Mouse (Mus musculus) right cerebral cortex, postnatal 36 days (tissue): ENCODE data around the gene Cd300lg.

Source experiments
- DNase-seq, 2 experiments: peaks; one replicate each; pipeline ENCODE4 v3.0.0; 2022; ENCODE audit warnings: low spot score in 2 of 2, mixed read lengths in 1 of 2

Gene Cd300lg

DNA sequence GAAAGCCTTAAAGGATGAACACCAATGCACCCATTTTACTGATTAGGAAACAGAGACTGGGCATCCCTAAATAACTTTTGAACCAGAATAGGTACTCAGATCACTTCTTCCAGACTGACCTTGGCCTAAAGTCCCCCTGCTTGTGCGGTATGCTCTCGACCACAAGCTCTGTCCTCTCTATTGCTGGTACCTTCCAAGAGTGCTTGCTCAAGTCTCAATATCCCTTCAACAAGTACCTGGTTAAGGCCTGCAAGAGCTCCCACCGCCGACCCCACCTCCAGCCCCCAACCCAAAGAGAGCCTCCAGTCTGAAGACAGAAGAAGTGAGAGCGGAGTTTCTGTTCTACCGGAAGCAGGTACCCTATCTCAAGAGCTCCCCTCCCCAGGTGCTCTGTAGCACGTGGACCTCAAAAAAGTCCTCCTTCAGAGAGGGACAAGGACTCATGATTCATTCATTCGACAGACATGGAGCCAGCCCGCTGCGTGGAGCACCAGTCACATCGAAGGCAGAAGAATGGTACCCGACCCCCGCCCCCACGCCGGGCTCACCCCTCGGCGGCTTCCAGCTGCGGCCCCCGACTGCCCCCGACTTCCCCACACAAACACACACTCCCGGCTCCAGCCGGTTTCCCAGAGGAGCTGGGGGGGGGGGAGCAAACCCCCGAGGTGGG lies 15.2 kb upstream of the Cd300lg start:
- no peak for DNase-seq

DNA sequence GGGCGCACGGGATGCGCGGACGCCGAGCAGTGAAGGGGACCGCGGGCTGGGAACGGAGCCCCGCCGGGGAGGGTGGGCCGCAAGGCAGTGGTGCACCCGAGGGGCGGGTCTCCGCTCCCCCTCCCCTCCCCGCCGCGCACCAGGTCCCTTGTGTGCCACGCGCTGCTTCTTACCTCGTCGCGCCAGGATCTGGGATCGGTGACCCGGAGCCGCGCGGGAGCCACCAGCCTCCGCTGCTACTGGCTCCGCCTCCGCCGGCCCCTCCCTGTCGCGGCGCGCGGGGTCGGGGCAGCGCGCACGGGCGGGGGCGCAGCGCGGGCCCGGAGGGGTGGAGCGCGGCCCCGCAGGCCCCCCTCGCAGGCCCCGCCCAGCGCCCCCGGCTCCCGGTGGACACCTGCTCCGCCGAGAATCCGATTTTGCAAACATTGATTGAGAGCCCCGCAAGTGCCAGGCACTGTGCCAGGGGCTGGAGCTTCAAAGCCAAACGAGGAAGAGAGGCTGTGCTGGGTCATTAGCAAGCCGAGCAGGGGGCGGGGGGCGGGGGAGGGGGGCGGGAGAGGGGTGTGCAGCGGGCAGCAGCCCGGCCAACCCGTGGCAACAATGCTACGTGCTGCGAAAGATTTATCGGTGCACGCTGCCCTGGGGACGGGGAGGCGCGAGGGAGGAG lies 14.5 kb upstream of the Cd300lg start:
- DNase-seq, result peak; percentile 47 to 53

DNA sequence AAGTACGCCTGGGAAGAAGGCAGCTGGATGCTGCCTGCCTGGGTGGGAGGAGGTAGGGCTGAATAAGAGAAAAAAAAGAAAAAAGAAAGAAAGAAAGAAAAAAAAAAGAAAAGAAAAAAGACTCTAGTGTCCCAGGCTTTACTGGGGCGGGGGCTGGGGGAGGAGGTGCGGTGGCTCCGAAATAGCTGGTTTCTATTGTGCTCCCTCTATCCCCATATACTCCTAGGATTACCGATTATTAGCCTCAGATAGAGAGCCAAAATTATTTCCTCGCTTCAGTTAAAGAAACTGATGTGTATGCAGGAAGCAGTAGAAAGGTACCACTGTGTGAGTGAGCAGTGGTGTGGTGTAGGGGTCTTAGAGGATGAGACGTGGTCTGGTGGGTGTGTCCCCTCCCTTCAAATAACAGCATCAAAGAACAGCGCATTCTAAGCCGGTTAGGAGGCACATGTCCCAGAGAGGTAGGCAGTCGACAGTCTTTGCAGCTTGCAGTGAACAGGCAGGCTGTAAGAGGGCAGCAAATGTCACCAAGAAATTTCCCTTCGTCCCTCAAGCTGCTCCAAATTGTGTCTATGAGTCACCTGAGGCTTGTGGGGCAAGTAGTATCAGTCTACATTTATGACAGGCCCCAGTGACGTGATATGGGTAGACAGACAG lies 13.8 kb upstream of the Cd300lg start:
- no peak for DNase-seq

DNA sequence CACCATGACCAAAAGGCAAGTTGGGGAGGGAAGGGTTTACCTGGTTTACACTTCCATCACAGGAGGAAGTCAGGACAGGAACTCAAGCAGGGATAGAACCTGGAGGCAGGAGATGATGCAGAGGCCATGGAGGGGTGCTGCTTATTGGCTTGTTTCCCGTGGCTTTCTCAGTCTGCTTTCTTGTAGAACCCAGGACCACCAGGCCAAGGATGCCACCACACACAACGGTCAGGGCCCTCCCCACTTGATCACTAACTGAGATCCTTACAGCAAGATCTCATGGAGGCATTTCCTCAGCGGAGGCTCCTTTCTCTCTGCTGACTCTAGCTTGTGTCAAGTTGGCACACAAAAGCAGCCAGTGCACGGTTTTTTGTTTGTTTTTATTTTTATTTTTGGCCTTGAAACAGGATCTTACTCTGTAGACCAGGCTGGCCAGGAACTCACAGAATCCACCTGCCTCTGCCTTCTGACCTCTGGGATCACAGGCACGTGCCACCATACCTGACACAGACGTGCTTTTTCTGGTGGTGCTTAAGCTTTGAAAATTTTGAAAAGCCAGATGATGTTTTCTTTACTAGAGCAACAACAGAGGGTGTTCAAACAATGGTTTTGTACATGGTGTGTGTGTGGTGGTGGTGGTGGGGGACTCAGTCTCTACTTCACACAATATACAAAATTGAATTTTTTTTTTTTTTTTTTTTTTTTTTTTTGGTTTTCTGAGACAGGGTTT lies 13.1 kb upstream of the Cd300lg start, which contains the start of gene Mpp3:
Mpp3 (minus strand) TSS at position 375 of the 730 bp plus-strand sequence.
- DNase-seq, result no peak

DNA sequence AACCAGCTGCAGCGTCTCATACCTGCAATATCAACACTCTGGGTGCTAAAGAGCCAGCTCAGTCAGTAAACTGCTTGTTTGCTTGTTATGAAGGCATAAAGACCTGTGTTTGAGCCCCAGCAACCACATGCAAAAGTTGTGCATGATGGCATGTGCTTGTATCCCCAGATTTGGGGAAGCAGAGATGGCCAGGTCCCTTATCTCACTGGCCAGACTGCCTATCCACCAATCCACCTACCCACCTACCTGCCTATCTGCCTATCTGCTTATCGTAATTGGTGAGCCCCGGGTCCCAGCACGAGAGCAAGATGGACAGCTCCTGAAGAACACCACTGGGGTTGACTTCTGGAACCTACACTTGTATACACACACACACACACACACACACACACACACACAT lies 12.0 kb upstream of the Cd300lg start:
- no peak for DNase-seq

DNA sequence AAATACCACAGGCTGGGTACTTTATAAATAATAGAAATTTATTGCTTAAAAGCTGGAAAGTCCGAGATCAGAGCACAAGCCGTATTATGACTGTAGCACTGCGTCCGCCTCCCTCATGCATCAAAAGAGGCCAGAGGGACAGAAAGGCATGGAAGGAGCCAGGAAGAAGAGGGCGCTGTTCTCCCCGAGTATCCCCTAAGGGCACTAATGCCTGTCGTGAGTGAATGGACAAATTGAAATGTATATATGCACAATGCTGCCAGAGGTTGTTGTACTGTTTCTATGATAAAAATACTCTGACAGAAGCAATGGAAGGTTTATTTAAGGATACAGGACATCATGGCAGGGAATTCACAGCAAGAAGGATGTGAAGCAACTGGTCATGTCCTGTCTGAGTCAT lies 11.3 kb upstream of the Cd300lg start:
- no peak for DNase-seq

DNA sequence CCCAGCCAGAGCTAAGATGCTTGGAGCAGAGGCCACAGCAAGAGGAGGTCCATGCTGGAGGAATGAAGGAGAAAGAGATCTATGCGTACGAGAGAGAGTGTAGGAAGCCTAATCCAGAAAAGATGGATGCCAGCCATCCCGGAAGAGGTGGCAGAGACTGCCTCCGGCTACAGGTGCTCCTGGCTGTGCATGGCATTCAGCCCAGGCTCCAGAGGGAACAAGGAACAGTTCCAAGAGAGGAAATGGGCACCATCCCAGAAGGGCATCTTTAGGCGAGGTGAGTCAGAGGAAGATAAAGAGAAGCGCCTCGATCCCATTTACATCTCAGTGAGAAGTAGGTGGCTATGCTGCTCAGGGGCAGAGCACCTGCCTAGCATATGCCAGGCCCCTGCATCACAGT lies 10.2 kb upstream of the Cd300lg start:
- no peak for DNase-seq

DNA sequence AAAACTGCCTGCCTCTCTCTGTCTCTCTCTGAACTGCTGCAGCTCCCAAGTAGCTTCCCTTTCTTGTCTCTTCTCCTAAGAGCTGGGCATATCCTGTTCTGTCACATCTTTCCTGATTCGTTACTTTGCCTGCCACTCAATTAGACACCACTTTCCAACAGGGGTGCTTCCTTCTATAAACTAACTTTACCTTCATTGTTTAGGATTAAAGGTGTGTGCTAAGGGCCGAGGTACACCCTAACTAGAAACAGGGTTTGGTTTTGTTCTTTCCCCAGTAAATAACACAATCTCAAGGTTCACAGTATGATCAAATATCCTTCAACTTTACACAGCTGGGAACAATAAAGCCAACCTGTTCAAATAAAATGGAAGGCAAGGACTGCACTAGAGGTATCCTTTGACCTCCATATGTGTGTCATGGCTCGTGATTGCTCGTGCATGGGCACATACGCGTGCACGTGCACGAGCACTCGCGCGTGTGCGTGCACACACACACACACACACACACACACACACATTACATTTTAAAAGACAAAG lies 8.2 kb upstream of the Cd300lg start:
- DNase-seq, result no peak

DNA sequence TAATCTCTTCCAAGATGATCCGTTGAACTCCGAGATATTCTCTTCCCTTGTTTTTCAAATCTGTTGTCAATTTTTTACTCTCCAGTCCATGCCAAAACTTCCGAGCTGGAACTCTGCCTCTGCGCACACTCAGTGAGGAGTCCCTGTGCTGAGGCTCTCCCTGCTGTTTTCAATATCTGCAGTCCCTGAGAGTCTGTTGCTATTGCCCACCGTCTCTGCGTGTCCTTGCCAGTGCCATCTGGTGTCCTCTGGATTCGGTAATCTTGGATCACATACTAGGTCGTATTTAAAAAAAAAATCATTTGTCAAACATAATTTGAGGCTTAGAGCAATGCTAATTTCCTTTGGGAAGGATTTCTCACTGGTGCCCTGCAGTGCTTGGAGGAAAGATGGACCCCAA lies 6.4 kb upstream of the Cd300lg start:
- no peak for DNase-seq

DNA sequence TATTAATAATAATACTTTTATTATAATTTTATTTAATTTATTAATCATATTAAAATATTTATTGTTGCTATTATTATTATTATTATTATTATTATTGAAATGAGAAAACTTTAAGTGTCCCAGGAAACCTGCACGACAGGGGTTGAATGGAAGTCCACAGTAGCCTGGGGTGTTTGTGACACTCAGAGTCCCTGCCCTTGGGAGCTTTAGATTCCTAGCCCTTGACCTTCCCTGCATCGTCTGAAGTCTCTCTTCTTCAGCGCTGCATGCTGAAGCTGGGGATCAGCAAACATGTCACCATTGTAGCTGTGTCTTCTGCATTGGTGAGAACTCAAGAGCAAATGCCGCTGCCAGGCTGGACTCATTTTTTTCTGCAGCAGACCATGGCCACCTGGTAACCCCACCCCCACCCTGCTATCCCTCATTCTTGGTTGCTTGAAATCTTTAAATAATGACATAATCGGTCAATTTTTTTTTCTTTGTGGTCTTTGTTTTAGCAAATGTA lies 5.8 kb upstream of the Cd300lg start:
- no peak for DNase-seq

DNA sequence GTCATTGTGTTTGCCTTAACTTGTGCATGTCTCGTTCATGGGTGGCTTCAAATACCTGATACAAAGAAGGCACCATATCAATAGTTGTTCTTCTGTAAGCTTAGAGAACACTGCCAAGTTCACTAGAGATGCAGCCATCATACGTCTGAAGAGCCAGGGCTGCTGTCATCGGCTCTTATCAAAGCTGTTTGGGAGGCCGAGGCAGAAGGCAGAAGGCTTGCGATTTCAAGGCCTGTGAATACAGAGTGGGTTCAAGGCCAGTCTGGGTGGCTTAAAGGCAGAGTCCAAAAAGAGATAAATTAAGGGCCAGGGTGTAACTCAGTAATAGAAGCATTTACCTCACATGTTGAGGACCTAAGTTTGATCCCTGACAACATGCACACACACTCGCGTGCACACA lies 5.0 kb upstream of the Cd300lg start:
- DNase-seq, result no peak

DNA sequence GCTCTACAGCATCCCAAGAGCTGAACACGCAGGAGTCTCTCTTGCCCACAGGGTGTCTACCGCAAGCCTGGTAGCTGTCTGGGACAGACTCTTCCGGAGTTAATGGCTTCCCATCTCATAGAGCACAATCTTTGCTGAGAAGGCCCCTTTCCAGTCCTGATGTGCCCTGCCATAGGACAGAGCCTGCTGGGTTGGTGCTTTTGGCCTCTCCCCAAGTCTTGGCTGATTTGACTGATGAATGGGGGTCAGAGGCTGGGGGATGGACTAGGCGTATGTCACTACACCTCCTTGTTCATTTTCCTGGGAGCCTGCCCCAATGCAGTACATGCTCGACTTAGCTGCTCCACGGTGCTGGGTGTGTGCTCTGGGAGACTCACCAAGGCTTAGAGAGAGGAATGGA lies 3.5 kb upstream of the Cd300lg start:
- DNase-seq, result no peak

DNA sequence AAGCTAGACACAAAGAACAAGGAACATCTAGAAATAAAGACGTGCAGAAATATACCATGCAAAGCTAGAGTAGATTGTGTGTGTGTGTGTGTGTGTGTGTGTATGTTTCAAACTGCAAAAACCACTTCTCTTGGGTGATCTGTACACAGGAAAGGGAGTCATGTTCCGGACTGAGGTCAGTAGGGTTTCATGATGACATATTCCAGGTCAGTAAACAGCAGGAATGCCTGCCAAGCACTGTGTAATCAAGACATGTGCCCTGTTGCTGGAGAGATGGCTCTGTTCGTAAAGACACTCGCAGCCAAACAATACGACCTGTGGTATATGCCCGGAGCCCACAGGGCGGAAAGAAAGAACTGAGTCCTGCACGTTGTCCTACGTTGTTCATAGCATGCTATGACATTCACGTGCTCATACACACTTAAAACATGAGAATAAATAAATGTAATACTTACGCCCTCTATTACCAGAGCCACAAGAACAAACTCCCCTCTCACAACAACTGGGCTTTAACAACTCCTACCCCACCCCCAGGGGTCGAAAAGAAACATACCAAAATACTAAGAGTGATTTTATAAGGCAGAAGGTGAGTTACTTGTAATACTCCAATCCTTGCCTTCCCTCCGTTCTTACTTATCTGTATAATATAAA lies 1.7 kb upstream of the Cd300lg start:
- DNase-seq, result no peak

DNA sequence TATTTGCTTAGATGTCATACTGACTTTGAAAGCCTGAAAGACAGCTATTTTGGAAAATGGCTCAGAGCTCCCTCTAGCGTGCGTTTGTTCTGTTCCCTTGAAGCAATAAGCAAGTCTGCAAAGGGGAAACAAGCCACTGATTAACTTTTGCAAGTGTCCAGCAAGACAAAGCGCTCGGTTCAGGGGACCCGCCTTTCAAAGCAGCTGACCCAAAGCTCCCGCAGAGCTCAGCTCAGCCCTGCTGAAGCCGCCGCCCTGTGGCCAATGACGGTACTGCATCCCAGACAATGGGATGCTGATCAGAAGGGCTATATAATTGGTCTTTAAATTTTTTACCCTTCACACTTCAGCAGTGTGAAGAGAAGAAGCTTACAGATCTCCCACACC lies 1.2 kb upstream of the Cd300lg start:
- no peak for DNase-seq

DNA sequence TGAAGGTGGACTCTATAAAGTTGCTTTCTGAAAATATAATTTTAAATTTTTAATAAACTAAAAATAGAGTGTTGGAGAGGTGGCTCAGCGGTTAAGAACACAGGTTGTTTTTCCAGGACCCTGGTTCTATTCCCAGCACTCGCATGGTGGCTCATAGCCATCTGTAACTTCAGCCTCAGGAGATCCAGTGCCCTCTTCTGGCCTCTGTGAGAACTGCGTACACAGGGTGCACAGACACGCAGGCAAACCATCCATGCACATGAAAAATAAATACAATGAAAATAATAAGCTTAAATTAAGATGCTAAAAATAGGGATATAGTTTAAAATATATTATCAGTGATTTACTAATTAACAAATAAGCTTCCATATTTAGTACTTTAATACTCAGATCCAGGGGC lies 663 bp upstream of the Cd300lg start:
- DNase-seq, result no peak

DNA sequence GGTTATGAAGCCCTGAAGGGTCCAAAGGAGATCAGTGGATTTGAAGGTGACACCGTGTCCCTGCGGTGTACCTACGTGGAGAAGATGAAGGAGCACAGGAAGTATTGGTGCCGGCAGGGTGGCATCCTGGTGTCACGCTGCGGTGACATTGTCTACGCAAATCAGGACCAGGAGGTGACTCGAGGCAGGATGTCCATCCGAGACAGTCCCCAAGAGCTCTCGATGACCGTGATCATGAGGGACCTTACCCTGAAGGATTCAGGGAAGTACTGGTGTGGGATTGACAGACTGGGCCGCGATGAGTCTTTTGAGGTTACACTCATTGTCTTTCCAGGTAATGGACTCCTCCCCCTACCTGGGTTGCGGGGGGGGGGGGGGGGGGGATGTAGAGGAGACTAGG lies 1.7 kb downstream of the Cd300lg start:
- no peak for DNase-seq

DNA sequence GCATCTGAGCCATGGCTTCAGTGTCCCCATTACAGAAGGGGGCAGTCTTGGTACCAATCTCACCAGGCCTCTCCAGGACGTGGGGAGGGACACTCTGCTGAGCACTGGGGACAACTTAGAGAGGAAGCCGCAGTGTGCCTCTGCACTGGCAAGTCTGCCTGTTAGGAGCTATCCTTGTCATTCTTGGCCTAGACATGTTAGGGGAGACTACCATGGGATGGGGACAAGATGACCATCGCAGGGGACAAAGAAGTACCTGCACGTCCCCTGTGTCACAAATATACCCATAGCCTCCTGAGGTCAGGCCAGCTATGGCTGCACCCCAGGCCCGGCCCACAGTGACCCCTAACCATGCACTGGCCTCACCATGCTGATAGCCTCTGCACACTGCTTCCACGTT lies 2.1 kb downstream of the Cd300lg start:
- no peak for DNase-seq

DNA sequence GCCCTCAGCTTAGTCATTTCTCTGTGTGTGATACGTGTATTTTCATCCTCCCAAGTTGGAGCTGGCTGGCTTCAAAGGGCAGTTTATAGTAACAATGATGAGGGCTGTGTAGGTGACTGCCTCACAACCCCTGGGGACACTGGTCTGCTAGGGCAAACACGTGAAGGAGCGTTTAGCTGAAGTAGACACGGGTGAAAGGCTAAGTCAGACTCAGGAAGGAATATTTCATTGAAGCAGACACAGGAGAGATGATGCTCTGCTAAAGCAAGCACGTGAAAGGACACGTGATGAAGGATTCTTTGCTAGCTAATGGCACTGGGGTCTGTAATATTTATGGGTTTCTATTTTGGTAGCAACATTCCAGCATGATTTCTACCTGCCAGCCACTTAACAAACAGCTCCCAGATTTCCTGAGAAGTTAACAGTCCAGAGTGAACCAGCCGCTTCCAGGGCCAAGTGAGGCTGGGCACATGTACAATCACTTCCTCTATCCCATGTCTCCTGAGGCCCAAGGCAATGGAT lies 3.4 kb downstream of the Cd300lg start:
- no peak for DNase-seq

DNA sequence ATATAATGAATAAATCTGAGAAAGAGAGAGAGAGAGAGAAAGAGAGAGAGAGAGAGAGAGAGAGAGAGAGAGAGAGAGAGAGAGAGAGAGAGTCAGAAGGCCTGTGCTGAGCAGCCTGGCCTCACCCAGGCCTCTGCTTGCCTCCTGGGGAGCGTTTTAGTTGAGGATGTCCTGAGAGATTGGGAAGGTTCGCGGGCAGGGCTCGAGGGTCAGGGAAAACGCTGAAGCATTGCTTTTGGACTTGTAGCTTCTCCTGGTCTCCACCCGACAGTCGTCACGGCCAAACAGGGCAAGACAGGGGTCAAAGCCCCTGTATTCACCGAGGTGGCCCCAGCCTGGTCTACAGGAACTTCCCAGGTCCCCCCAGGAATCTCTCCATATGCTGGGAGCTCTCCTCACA lies 5.3 kb downstream of the Cd300lg start:
- no peak for DNase-seq

DNA sequence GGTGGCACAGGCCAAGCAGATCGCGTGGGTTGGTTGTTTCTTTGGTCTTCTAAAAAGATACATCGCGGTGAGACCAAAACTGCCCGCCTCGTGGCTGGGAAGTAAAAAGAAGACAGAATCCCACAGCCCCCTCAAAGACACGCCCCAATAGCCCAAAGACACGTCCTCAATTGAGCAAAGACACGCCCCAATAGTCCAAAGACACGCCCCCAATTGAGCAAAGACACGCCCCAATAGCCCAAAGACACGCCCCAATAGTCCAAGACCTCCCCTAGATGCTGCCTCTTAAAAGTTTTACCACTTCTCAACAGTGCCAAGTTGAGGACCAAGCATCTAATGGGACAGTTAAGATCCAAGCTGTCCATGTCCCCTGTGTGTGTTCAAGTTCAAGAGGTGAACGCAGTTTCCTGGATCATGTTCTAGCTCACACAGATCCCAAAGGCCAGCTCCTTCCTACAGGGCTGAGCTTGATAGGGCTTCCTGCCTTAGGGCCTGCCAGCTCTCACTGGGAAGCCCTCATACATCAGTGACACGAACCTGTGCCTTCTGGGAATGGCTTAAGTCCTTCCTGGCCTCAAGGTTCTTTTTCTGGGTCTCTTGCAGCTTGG lies 8.7 kb downstream of the Cd300lg start:
- DNase-seq, result no peak

DNA sequence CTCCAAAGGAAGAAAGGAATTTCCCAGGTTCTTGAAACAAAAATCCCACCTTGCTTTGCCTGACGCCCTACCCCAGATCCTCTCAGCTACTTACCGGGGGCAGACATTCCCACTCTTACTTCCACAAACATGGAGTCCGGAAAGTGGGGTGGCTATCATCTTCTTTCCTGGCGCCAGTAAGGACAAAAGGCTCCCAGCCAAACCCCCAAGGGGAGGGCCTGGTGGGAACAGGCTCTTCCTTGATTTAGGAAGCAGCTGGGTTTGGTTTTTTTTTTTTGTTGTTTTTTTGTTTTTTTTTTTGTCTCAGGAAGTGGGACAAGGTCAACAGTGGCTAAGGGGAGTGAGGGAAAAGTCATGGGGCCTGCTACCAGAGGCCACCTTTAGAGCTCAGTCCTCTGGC lies 10.2 kb downstream of the Cd300lg start:
- DNase-seq, result no peak
